Mouse (Mus musculus) liver, adult 2 months (tissue): ENCODE measurements around the gene S100a6. TPM values are rescaled to one million over a fixed set of nuclear protein-coding genes. Genes with fewer than 3 reads are reported as not detected.

ENCODE experiments used
- DNase-seq: peaks from one replicate; pipeline ENCODE4 v3.0.0-alpha.2; 2011; ENCODE audit warnings: low read depth, low spot score; ENCODE audit errors: extremely low read depth
- H3K27ac ChIP-seq: fragments of 200-500 bp; replicated peaks from 2 replicates; pipeline ENCODE4 v1.5.1; 2012; ENCODE audit warnings: low read depth, mild to moderate bottlenecking, control low read depth, inconsistent platforms, low read length; ENCODE audit not compliant: insufficient read depth
- H3K27me3 ChIP-seq: fragments of 200-500 bp; 2 replicates; pipeline ENCODE4 v1.6.1; 2012; ENCODE audit warnings: mild to moderate bottlenecking, moderate library complexity, low read length, inconsistent platforms; ENCODE audit not compliant: control insufficient read depth, insufficient read depth
- H3K36me3 ChIP-seq: fragments of 200-500 bp; 2 replicates; pipeline ENCODE4 v1.6.1; 2012; ENCODE audit warnings: low read length, inconsistent platforms; ENCODE audit not compliant: control insufficient read depth, insufficient read depth
- H3K4me1 ChIP-seq: fragments of 200-500 bp; 2 replicates; pipeline ENCODE4 v1.6.1; 2011; ENCODE audit warnings: low read length; ENCODE audit not compliant: control insufficient read depth, insufficient read depth
- H3K4me3 ChIP-seq: fragments of 200-500 bp; 2 replicates; pipeline ENCODE4 v1.5.1; 2011; ENCODE audit warnings: low read depth, mild to moderate bottlenecking, control low read depth, low read length, moderate library complexity; ENCODE audit not compliant: insufficient read depth
- H3K79me2 ChIP-seq: fragments of 200-500 bp; 2 replicates; pipeline ENCODE4 v1.6.1; 2012; ENCODE audit warnings: inconsistent platforms, mild to moderate bottlenecking, low read length, moderate library complexity; ENCODE audit not compliant: control insufficient read depth, insufficient read depth
- H3K9ac ChIP-seq: fragments of 200-500 bp; 2 replicates; pipeline ENCODE4 v1.6.1; 2012; ENCODE audit warnings: low read depth, mild to moderate bottlenecking, control low read depth, inconsistent platforms, low read length
- CTCF ChIP-seq: fragments of 200-500 bp; IDR thresholded peaks from 2 replicates; pipeline ENCODE4 v1.5.1; 2011; ENCODE audit warnings: low read depth, low read length, control low read depth
- POLR2A ChIP-seq: fragments of 200-500 bp; IDR thresholded peaks from 2 replicates; pipeline ENCODE4 v1.6.1; 2011; ENCODE audit warnings: low read length, control low read depth; ENCODE audit not compliant: insufficient read depth; ENCODE audit errors: extremely low read depth
- WGBS: fragments of 180-500 bp; shearing (Covaris S2); methylation state at CpG from one replicate; pipeline ENCODE4 v1.1.7; 2018; 5-methylcytosine and 5-hydroxymethylcytosine counted together
- polyA plus RNA-seq: library from polyadenylated mRNA; depleted of rRNA; stranded (reverse); fragments of >200 nt; gene quantifications from 2 replicates; pipeline ENCODE4 v1.2.3, GENCODE M21; 2012
- total RNA-seq: library from RNA; depleted of rRNA; stranded (reverse); fragments of >200 nt; gene quantifications from 2 replicates; pipeline ENCODE4 v1.2.3, GENCODE M21; 2014

Gene S100a6
- total and polyA plus RNA-seq, 2 experiments, result 2.4 to 8.1 TPM

- Histone ChIP-seq H3K4me3 (no peak overlapping the region), H3K9ac (no peak overlapping the region), H3K79me2 (no peaks in the 10 kb centered on the region), H3K27me3 (no peaks in the 10 kb centered on the region), H3K36me3 (no peaks in the 10 kb centered on the region), H3K4me1 (no peaks in the 10 kb centered on the region), H3K27ac (no peak overlapping the region)
- WGBS, result 83% methylated on average over 5 of the region's 5 CpGs
- no peak for TF ChIP-seq CTCF
- TF ChIP-seq POLR2A, result no peak
- no peak for DNase-seq
Observed at GRCm38 (mm10) chr3:90625496-90625895, 12.8 kb downstream of the S100a6 start.

DNA sequence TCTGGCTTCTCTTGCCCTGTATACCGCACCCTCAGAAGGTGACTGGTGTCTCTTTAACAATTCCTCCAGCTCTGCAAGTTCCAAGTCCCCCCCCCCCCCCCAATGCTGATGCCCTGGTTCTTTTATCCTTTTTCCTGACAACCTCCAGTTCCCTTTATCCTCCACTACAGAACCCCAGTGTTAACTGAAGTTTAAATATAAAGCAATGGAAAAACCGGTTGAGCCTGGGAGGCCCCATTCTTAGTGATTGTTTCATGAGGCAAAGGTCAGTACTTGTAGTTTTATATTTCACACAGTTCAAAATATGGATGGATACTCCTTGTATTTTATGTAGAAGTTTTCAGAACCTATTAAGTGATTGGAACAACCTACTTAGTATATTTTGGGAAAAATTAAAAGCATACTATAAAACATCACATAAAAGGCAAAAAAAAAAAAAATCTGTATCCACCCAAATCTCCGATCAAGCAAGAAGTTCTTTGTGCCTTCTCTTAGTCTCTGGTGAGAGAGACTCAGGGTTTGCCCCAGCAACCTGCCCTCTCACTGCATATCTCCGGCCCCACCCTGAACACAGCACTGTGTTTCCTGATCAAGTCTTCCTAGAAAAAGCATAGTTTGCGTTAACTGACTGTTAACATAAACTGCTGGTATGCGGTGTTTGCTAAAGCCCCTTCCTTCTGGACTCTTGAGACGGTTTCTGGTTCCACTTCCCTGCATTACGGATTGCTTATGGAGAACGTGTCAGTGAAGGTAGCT is 13.8 kb downstream of the S100a6 start:
- Histone ChIP-seq H3K4me3 (no peak overlapping the region), H3K27ac (no peak overlapping the region), H3K4me1 (no peaks in the 10 kb centered on the region), H3K9ac (no peak overlapping the region), H3K79me2 (no peaks in the 10 kb centered on the region), H3K36me3 (no peaks in the 10 kb centered on the region), H3K27me3 (no peaks in the 10 kb centered on the region)
- no peak for DNase-seq
- WGBS, result 69% methylated on average over 9 of the region's 9 CpGs
- no peak for TF ChIP-seq POLR2A
- TF ChIP-seq CTCF, result no peak

GRCm38 (mm10) chr3:90627366-90627765 is 14.7 kb downstream of the S100a6 start:
- no peak overlapping the region for H3K9ac ChIP-seq
- no peak for TF ChIP-seq POLR2A
- TF ChIP-seq CTCF, result no peak
- H3K36me3 ChIP-seq, result no peaks in the 10 kb centered on the region
- H3K4me3 ChIP-seq, result no peak overlapping the region
- no peaks in the 10 kb centered on the region for H3K4me1 ChIP-seq
- no peak overlapping the region for H3K27ac ChIP-seq
- no peaks in the 10 kb centered on the region for H3K79me2 ChIP-seq
- no peaks in the 10 kb centered on the region for H3K27me3 ChIP-seq
- 79% methylated on average over 5 of the region's 5 CpGs for WGBS
- no peak for DNase-seq

DNA sequence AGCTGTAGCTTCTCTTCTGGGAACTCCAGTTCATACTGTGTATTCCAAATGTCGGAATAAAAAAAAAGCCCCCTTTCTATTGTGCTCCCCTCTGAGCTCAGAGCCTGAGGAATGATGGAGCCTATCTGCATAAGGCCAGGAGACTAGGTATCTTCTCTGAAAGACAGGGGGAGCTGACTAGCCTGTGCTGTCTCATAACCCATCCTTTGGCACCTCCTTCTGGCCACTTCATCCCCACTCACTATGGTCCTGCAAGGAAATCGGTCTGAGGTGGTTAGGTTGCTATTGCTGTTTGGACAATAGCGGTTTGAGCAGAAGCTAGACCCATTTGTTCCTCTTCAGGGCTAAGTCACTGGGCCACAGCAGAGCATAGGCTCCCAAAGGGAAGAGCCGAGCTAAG is 15.1 kb downstream of the S100a6 start:
- H3K79me2 ChIP-seq, result no peaks in the 10 kb centered on the region
- 58% methylated on average over 4 of the region's 4 CpGs for WGBS
- H3K27me3 ChIP-seq, result no peaks in the 10 kb centered on the region
- TF ChIP-seq CTCF (peak; percentile 40; the same call in 1 of the 2 replicates), POLR2A (no peak)
- H3K27ac ChIP-seq, result no peak overlapping the region
- no peaks in the 10 kb centered on the region for H3K4me1 ChIP-seq
- H3K36me3 ChIP-seq, result no peaks in the 10 kb centered on the region
- peak; percentile 16 for DNase-seq
- no peak overlapping the region for H3K9ac ChIP-seq
- H3K4me3 ChIP-seq, result no peak overlapping the region

DNA sequence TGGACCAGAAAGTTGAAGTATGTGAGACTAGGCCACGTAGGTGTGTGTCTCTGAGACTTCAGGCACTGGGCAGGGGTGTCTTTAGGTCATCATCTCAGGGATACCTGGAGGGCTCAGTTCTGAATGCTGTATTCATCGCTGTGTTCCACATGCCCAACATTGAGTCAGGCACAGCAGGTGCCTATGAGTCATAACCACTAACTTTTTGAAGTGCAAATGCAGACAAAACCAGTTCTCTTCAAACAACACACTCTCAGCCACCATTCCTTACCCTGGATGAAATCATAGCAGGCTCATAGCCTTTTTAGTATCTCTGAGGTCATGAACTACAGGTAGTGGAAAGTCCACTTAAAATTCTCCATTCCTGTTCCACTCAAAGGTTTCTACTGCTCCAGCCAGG is 16.6 kb downstream of the S100a6 start:
- H3K4me1 ChIP-seq, result no peaks in the 10 kb centered on the region
- no peaks in the 10 kb centered on the region for H3K36me3 ChIP-seq
- H3K9ac ChIP-seq, result no peak overlapping the region
- no peak overlapping the region for H3K4me3 ChIP-seq
- DNase-seq, result no peak
- TF ChIP-seq POLR2A (no peak), CTCF (no peak)
- no peaks in the 10 kb centered on the region for H3K79me2 ChIP-seq
- WGBS, result 87% methylated on average over 2 of the region's 2 CpGs
- H3K27me3 ChIP-seq, result no peaks in the 10 kb centered on the region
- H3K27ac ChIP-seq, result no peak overlapping the region

DNA sequence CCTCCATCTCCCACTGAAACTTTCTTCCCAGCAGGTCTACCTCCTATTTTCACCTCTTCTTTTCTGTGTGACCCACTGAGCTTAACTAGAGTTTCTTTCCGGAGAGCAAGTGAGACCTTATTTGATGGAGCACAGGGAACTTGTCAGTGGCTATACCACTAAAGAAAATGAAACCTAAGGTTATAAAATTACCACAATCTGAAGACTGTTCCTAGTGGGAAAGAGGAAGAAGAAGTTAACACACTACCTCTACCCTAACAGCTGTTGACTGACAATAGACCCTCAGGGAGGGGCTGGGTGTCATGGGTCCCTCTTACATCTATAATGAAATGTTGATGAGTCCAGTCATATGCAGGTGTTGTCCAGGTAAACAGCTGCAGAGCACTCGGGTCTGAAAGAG is 19.3 kb downstream of the S100a6 start:
- TF ChIP-seq CTCF, result no peak
- no peak for TF ChIP-seq POLR2A
- DNase-seq, result no peak
- Histone ChIP-seq H3K4me1 (no peaks in the 10 kb centered on the region), H3K36me3 (no peaks in the 10 kb centered on the region), H3K9ac (no peak overlapping the region), H3K79me2 (no peaks in the 10 kb centered on the region), H3K27ac (no peak overlapping the region), H3K4me3 (no peak overlapping the region), H3K27me3 (no peaks in the 10 kb centered on the region)
- WGBS, result 77% methylated on average over 2 of the region's 2 CpGs
